Mouse (Mus musculus) heart, embryonic 12.5 days (tissue): Measurements from ENCODE around the gene Zbed5. TPM values are rescaled to one million over a fixed set of nuclear protein-coding genes. Genes with fewer than 3 reads are reported as not detected.
"Not testable (repeated sequence)": the region's sequence is repeated elsewhere in the genome, so short reads cannot be mapped to it uniquely, and the experiment has no call there.

Experiments used
- ATAC-seq: fragments of 200-750 bp; cut with Nextera tagmentation; 2 replicates; pipeline ENCODE4 v1.8.0; 2017; ENCODE audit warnings: moderate TSS enrichment, moderate library complexity; ENCODE audit not compliant: insufficient number of reproducible peaks, low FRiP score
- H3K27ac ChIP-seq: fragments of 300-500 bp; sonication (generic); 2 replicates; pipeline ENCODE4 v1.5.1; 2016; ENCODE audit warnings: mild to moderate bottlenecking, moderate library complexity; ENCODE audit not compliant: poor library complexity, severe bottlenecking
- H3K27me3 ChIP-seq: fragments of 300-500 bp; sonication (generic); replicated peaks from 2 replicates; pipeline ENCODE4 v1.6.1; 2016; ENCODE audit warnings: mild to moderate bottlenecking, moderate library complexity
- H3K36me3 ChIP-seq: fragments of 300-500 bp; sonication (generic); 2 replicates; pipeline ENCODE4 v1.6.1; 2016; ENCODE audit warnings: mild to moderate bottlenecking, moderate library complexity
- H3K4me1 ChIP-seq: fragments of 300-500 bp; sonication (generic); replicated peaks from 2 replicates; pipeline ENCODE4 v1.6.1; 2016; ENCODE audit warnings: mild to moderate bottlenecking
- H3K4me2 ChIP-seq: fragments of 300-500 bp; sonication (generic); 2 replicates; pipeline ENCODE4 v1.6.1; 2016; ENCODE audit warnings: mild to moderate bottlenecking, moderate library complexity
- H3K4me3 ChIP-seq: fragments of 300-500 bp; sonication (generic); 2 replicates; pipeline ENCODE4 v1.5.1; 2016; ENCODE audit warnings: mild to moderate bottlenecking
- H3K9ac ChIP-seq: fragments of 300-500 bp; sonication (generic); 2 replicates; pipeline ENCODE4 v1.6.1; 2016; ENCODE audit warnings: mild to moderate bottlenecking, moderate library complexity
- H3K9me3 ChIP-seq: fragments of 300-500 bp; sonication (generic); replicated peaks from 2 replicates; pipeline ENCODE4 v1.6.1; 2016; ENCODE audit warnings: mild to moderate bottlenecking, moderate library complexity
- whole genome bisulfite sequencing: fragments of 180-500 bp; shearing (Covaris S2); methylation state at CpG from one replicate; pipeline ENCODE4 v1.1.7; 2016; 5-methylcytosine and 5-hydroxymethylcytosine counted together
- polyA plus RNA-seq: library from polyadenylated mRNA; unstranded; fragments of >200 nt; fragmentation: Nextera tagmentation; extraction: Ambion mirVana; gene quantifications from 2 replicates; pipeline ENCODE4 v1.2.1, GENCODE M21; 2016

Gene Zbed5
- polyA plus RNA-seq, 1 experiment from 2014 or later, result 4.5 TPM

- no peaks in the 10 kb centered on the region for H3K27me3 ChIP-seq
- no peak overlapping the region for H3K4me2 ChIP-seq
- H3K27ac ChIP-seq, result no peak overlapping the region
- no peak overlapping the region for H3K9ac ChIP-seq
- H3K4me1 ChIP-seq, result no peaks in the 10 kb centered on the region
- no peak for ATAC-seq
- H3K4me3 ChIP-seq, result no peak overlapping the region
- WGBS, result 48% methylated on average over 9 of the region's 9 CpGs
- H3K9me3 ChIP-seq, result no peaks in the 10 kb centered on the region
- H3K36me3 ChIP-seq, result no peaks in the 10 kb centered on the region
These were observed 34.7 kb downstream of the Zbed5 start for GRCm38 (mm10) chr5:129929924-129930855.

GRCm38 (mm10) chr5:129936941-129937340, 41.4 kb downstream of the Zbed5 start:
- WGBS, result 54% methylated on average over 4 of the region's 4 CpGs

GRCm38 (mm10) chr5:129940281-129940680, 44.8 kb downstream of the Zbed5 start:
- H3K4me1 ChIP-seq, result no peaks in the 10 kb centered on the region; the same call in 1 of the 2 replicates
- WGBS, result 53% methylated on average over 2 of the region's 2 CpGs
- no peaks in the 10 kb centered on the region for H3K27me3 ChIP-seq
- no peak overlapping the region for H3K4me3 ChIP-seq
- H3K9me3 ChIP-seq, result no peaks in the 10 kb centered on the region
- no peak for ATAC-seq
- H3K36me3 ChIP-seq, result peaks cover 5% of the 10 kb centered on the region
- no peak overlapping the region for H3K27ac ChIP-seq
- H3K4me2 ChIP-seq, result no peak overlapping the region
- H3K9ac ChIP-seq, result no peak overlapping the region

More at GRCm38 (mm10) chr5:129936941-129937340, 41.4 kb downstream of the Zbed5 start:
- H3K36me3 ChIP-seq, result no peaks in the 10 kb centered on the region
- H3K4me1 ChIP-seq, result no peaks in the 10 kb centered on the region
- H3K9ac ChIP-seq, result no peak overlapping the region
- no peak overlapping the region for H3K4me2 ChIP-seq
- no peak for ATAC-seq
- H3K27ac ChIP-seq, result no peak overlapping the region
- no peak overlapping the region for H3K4me3 ChIP-seq
- no peaks in the 10 kb centered on the region for H3K27me3 ChIP-seq
- H3K9me3 ChIP-seq, result no peaks in the 10 kb centered on the region

DNA sequence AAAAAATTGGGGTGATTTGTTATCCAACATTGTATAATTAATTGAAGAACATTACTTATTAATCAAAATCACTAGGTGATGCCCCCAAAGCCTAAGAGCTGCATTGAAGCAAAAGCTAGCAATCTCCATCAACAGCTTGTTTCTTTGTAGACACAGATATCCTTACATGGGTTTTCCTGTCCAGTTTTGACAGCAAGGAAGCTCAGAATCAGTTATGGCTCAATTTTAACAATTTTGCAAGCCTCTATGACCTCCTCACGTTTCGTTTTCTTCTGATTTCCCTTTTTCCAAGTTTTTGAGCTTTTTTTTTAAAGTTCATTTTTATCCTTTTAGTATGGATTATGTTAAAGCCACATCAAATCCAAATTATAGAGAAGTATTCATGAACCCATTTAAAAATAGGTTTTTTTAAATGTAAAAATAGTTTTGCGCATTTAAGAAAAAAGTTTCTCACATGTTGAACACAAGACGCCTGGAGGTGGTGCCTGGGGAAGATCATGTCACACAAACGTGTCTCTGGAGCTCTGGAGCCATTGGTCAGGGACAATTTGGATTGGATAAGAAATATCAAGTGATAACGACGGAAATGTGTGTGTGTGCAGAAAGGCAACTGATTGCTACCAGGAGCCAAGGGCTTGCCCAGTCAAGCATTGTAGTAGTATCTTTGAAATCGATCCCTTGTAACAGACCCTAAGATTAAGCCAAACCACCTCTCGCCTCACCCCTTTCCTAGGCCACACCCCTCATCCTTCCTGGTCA, 45.4 kb downstream of the Zbed5 start:
- peak overlapping the region; percentile 94 for H3K4me3 ChIP-seq
- no peak overlapping the region for H3K9ac ChIP-seq
- peaks cover 9% of the 10 kb centered on the region for H3K36me3 ChIP-seq
- 0 out of 2 replicates have a peak, but pooled peaks have one; percentile 3 for ATAC-seq
- peak overlapping the region; percentile 64 for H3K4me2 ChIP-seq
- peak overlapping the region; percentile 12; the same call in 1 of the 2 replicates for H3K27ac ChIP-seq
- no peaks in the 10 kb centered on the region for H3K9me3 ChIP-seq
- no peaks in the 10 kb centered on the region; the same call in 1 of the 2 replicates for H3K4me1 ChIP-seq
- WGBS, result 5% methylated on average over 9 of the region's 9 CpGs
- H3K27me3 ChIP-seq, result no peaks in the 10 kb centered on the region

GRCm38 (mm10) chr5:129941495-129942045, 46.0 kb downstream of the Zbed5 start, which contains the start of gene Vkorc1l1:
Gene Vkorc1l1 (plus strand): TSS chr5:129941970.
- WGBS, result 1% methylated on average over 54 of the region's 59 CpGs
- H3K4me1 ChIP-seq, result no peaks in the 10 kb centered on the region; the same call in 1 of the 2 replicates
- H3K4me2 ChIP-seq, result peak within 1 kb of the TSS; percentile 81
- ATAC-seq, result peak; percentile 97
- H3K27me3 ChIP-seq, result no peaks in the 10 kb centered on the region
- H3K4me3 ChIP-seq, result peak within 1 kb of the TSS; percentile 94
- H3K36me3 ChIP-seq, result peaks cover 9% of the 10 kb centered on the region
- peak within 1 kb of the TSS; percentile 58 for H3K27ac ChIP-seq
- peak within 1 kb of the TSS; percentile 95 for H3K9ac ChIP-seq
- no peaks in the 10 kb centered on the region for H3K9me3 ChIP-seq

DNA sequence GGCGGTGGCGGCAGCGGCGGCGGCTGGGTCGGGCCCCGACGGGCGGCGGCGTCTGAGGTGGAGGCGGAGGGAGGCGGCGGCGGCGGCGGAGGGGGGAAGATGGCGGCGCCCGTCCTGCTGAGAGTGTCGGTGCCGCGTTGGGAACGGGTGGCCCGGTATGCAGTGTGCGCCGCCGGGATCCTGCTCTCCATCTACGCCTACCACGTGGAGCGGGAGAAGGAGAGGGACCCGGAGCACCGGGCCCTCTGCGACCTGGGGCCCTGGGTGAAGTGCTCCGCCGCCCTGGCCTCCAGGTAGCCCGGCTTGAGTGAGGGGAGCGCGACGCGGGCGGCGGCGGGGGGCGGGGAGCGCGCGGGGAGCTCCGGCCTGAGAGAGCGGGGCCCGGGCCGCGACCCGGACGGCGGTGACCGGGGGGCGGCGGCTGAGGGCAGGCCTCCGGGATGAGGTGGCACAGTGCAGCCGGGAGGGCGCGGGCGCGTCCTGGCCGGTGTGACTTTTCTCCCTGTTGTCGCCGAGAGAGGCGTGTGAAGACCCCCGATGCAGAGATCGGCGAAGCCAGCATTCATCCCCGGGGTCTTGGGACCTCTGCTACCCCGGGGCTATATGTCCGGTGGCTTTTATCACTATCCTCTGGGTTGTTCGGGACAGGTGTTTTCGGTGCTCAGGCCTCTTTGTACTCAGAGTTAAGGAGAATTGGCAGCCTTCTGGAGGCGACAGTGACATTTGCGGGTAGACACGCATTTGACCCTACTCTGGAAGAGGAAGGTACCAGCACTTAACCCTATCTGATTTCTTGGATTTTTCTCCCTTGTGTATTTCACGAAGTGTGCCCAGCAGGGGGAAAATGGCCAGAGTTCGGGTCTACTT, 46.8 kb downstream of the Zbed5 start:
- Histone ChIP-seq H3K27ac (peak overlapping the region; percentile 58), H3K4me2 (peak overlapping the region; percentile 81), H3K4me3 (peak overlapping the region; percentile 94), H3K9ac (peak overlapping the region; percentile 95)
- WGBS, result under 1% methylated on average over 51 of the region's 82 CpGs
- not testable (repeated sequence) for H3K9me3 ChIP-seq, H3K4me1 ChIP-seq, H3K27me3 ChIP-seq, H3K36me3 ChIP-seq
- peak; percentile 22 for ATAC-seq

GRCm38 (mm10) chr5:129943402-129943801, 47.9 kb downstream of the Zbed5 start:
- ATAC-seq, result no peak
- H3K4me3 ChIP-seq, result no peak overlapping the region
- no peaks in the 10 kb centered on the region; the same call in 1 of the 2 replicates for H3K4me1 ChIP-seq
- H3K9me3 ChIP-seq, result no peaks in the 10 kb centered on the region
- H3K27me3 ChIP-seq, result no peaks in the 10 kb centered on the region
- H3K27ac ChIP-seq, result no peak overlapping the region
- H3K9ac ChIP-seq, result no peak overlapping the region
- WGBS, result 44% methylated on average over 1 of the region's 1 CpGs
- H3K36me3 ChIP-seq, result peaks cover 9% of the 10 kb centered on the region
- no peak overlapping the region for H3K4me2 ChIP-seq

DNA sequence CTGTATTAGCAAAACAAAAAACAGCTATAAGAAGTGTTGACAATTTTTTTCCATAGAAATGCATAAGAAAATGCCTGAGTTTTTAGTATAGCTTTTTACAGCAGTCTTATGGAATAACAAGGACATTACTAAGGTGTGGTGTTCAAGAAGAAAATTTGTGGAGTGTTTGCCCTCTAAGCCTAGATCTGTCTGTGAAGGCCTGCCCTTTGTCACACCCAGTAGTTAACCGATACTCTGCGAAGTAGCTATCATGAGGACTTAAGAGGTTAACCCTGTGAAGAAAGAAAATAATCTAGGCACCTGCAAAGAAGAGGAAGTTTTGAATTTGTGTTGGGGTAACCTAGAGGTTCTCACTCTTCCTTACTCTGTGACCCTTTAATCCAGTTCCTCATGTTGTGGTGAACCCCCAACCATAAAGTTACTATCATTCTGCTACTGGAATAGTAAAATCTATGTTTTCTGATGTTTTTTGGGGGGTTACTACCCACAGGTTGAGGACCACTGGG, 52.1 kb downstream of the Zbed5 start:
- 55% methylated on average over 2 of the region's 2 CpGs for WGBS
- H3K9ac ChIP-seq, result no peak overlapping the region
- peaks cover 9% of the 10 kb centered on the region for H3K36me3 ChIP-seq
- no peak for ATAC-seq
- H3K9me3 ChIP-seq, result no peaks in the 10 kb centered on the region
- H3K27ac ChIP-seq, result no peak overlapping the region
- no peaks in the 10 kb centered on the region for H3K27me3 ChIP-seq
- H3K4me1 ChIP-seq, result peaks cover 4% of the 10 kb centered on the region; the same call in 1 of the 2 replicates
- H3K4me2 ChIP-seq, result no peak overlapping the region
- H3K4me3 ChIP-seq, result no peak overlapping the region

GRCm38 (mm10) chr5:129952143-129952542, 56.6 kb downstream of the Zbed5 start:
- Histone ChIP-seq H3K4me2 (no peak overlapping the region), H3K36me3 (no peaks in the 10 kb centered on the region), H3K9ac (no peak overlapping the region), H3K4me3 (no peak overlapping the region), H3K4me1 (peaks cover 14% of the 10 kb centered on the region), H3K27ac (no peak overlapping the region), H3K9me3 (no peaks in the 10 kb centered on the region), H3K27me3 (no peaks in the 10 kb centered on the region)
- no peak for ATAC-seq
- 73% methylated on average over 4 of the region's 4 CpGs for WGBS
